ENCODE assay signal across 25 mouse cellular contexts in genomic region chr13:101678984-101679383, GRCm38 (mm10).
DNase-seq lines count a peak whose midpoint lies in the region; ATAC-seq lines count a peak whose summit lies in the region.
"Had no signal": no experiment of that assay in that cellular context is flagged by ENCODE, and none has a peak within 500 bp of the region (broad histone marks: within the 10 kb centered on the region; RNA-seq: fewer than 3 reads in every experiment).

No protein-coding gene starts in this region.

- no peak overlapping the region for H3K4me2 ChIP-seq in midbrain, embryonic 11.5 days
- H3K4me2 ChIP-seq in midbrain, embryonic 13.5 days (replicated peaks): no peak overlapping the region
- no peak overlapping the region for H3K4me2 ChIP-seq in liver, embryonic 13.5 days
- H3K4me2 ChIP-seq in liver, embryonic 16.5 days (ENCODE audit: low read depth, low read length): no peak overlapping the region
- H3K4me2 ChIP-seq in hindbrain, embryonic 13.5 days: no peak overlapping the region
- H3K4me2 ChIP-seq: forebrain, embryonic 13.5 days; heart, embryonic 13.5 days; hindbrain, embryonic 12.5 days had no signal

- H3K4me1 ChIP-seq in midbrain, embryonic 11.5 days (ENCODE audit: control insufficient read depth, insufficient read depth, low read length): no peaks in the 10 kb centered on the region
- H3K4me1 ChIP-seq in midbrain, embryonic 13.5 days (replicated peaks): no peaks in the 10 kb centered on the region
- H3K4me1 ChIP-seq in liver, embryonic 13.5 days (replicated peaks): peaks cover 23% of the 10 kb centered on the region
- H3K4me1 ChIP-seq in liver, embryonic 16.5 days (ENCODE audit: control insufficient read depth, low read depth, low read length): peaks cover 5% of the 10 kb centered on the region
- no peaks in the 10 kb centered on the region for H3K4me1 ChIP-seq in hindbrain, embryonic 13.5 days (replicated peaks)
- H3K4me1 ChIP-seq: forebrain, embryonic 10.5 days; forebrain, embryonic 13.5 days; heart, embryonic 10.5 days; heart, embryonic 13.5 days; hindbrain, embryonic 12.5 days had no signal

- no peak overlapping the region for H3K4me3 ChIP-seq in midbrain, embryonic 11.5 days (ENCODE audit: low read depth, low read length)
- H3K4me3 ChIP-seq in midbrain, embryonic 13.5 days (replicated peaks): no peak overlapping the region
- H3K4me3 ChIP-seq in liver, embryonic 13.5 days (replicated peaks): no peak overlapping the region
- no peak overlapping the region for H3K4me3 ChIP-seq in liver, embryonic 16.5 days (ENCODE audit: low read depth, low read length)
- no peak overlapping the region for H3K4me3 ChIP-seq in hindbrain, embryonic 13.5 days
- H3K4me3 ChIP-seq: forebrain, embryonic 10.5 days; forebrain, embryonic 13.5 days; gastrocnemius, adult 2 months; heart, adult 2 months; heart, embryonic 10.5 days; heart, embryonic 13.5 days; hindbrain, embryonic 12.5 days had no signal

- no peaks in the 10 kb centered on the region for H3K9me3 ChIP-seq in midbrain, embryonic 11.5 days (ENCODE audit: control insufficient read depth, low read length)
- no peaks in the 10 kb centered on the region for H3K9me3 ChIP-seq in midbrain, embryonic 13.5 days
- no peaks in the 10 kb centered on the region for H3K9me3 ChIP-seq in liver, embryonic 13.5 days (replicated peaks)
- no peaks in the 10 kb centered on the region for H3K9me3 ChIP-seq in liver, embryonic 16.5 days (replicated peaks; ENCODE audit: control insufficient read depth, low read length)
- H3K9me3 ChIP-seq in hindbrain, embryonic 13.5 days: no peaks in the 10 kb centered on the region
- H3K9me3 ChIP-seq: forebrain, embryonic 10.5 days; forebrain, embryonic 13.5 days; heart, embryonic 10.5 days; heart, embryonic 13.5 days; hindbrain, embryonic 12.5 days had no signal

- H3K36me3 ChIP-seq in midbrain, embryonic 11.5 days (ENCODE audit: control insufficient read depth, insufficient read depth, low read length): no peaks in the 10 kb centered on the region
- H3K36me3 ChIP-seq in midbrain, embryonic 13.5 days: peaks cover 18% of the 10 kb centered on the region
- peaks cover 27% of the 10 kb centered on the region for H3K36me3 ChIP-seq in liver, embryonic 13.5 days
- peaks cover 16% of the 10 kb centered on the region for H3K36me3 ChIP-seq in liver, embryonic 16.5 days (ENCODE audit: control insufficient read depth, insufficient read depth)
- peaks cover 20% of the 10 kb centered on the region for H3K36me3 ChIP-seq in hindbrain, embryonic 13.5 days

- 85% methylated on average over 1 of the region's 1 CpGs for WGBS in midbrain, embryonic 11.5 days
- WGBS in midbrain, embryonic 13.5 days: 90% methylated on average over 1 of the region's 1 CpGs
- WGBS in liver, embryonic 13.5 days (ENCODE audit: insufficient replicate concordance): 16% methylated on average over 1 of the region's 1 CpGs
- WGBS in liver, embryonic 16.5 days (ENCODE audit: insufficient replicate concordance): 27% methylated on average over 1 of the region's 1 CpGs
- WGBS in hindbrain, embryonic 13.5 days: 97% methylated on average over 1 of the region's 1 CpGs

- H3K27me3 ChIP-seq in midbrain, embryonic 11.5 days (ENCODE audit: control insufficient read depth, insufficient read depth, low read length): no peaks in the 10 kb centered on the region
- H3K27me3 ChIP-seq in midbrain, embryonic 13.5 days: no peaks in the 10 kb centered on the region
- H3K27me3 ChIP-seq in liver, embryonic 13.5 days: no peaks in the 10 kb centered on the region
- no peaks in the 10 kb centered on the region for H3K27me3 ChIP-seq in liver, embryonic 16.5 days (ENCODE audit: control insufficient read depth, insufficient read depth, low read depth, low read length)
- no peaks in the 10 kb centered on the region for H3K27me3 ChIP-seq in hindbrain, embryonic 13.5 days
- H3K27me3 ChIP-seq: forebrain, embryonic 13.5 days; heart, embryonic 13.5 days; hindbrain, embryonic 12.5 days had no signal

- DNase-seq in midbrain, embryonic 11.5 days (ENCODE audit: low spot score, missing footprints): peak; percentile 39
- DNase-seq in liver, embryonic 13.5 days: no peak
- DNase-seq in left cerebral cortex, adult 8-10 months (ENCODE audit: low spot score in 2 of 2): no peak
- DNase-seq in adrenal gland, adult 2 months: no peak
- DNase-seq: adrenal gland, postnatal 10 days; adrenal gland, postnatal 36 days; cerebellum, adult 18-20 months; cerebellum, adult 9-10 months; cerebellum, postnatal 14 days; gastrocnemius, adult 2 months; gastrocnemius, postnatal 14 days; heart, adult 2 months had no signal

- H3K27ac ChIP-seq in midbrain, embryonic 11.5 days (ENCODE audit: low read depth, low read length): no peak overlapping the region
- no peak overlapping the region for H3K27ac ChIP-seq in midbrain, embryonic 13.5 days
- H3K27ac ChIP-seq in liver, embryonic 13.5 days: peak overlapping the region; percentile 40; the same call in 1 of the 2 replicates
- no peak overlapping the region for H3K27ac ChIP-seq in liver, embryonic 16.5 days (ENCODE audit: low read length)
- no peak overlapping the region for H3K27ac ChIP-seq in hindbrain, embryonic 13.5 days
- H3K27ac ChIP-seq: forebrain, embryonic 10.5 days; forebrain, embryonic 13.5 days; gastrocnemius, adult 2 months; heart, adult 2 months; heart, embryonic 10.5 days; heart, embryonic 13.5 days; hindbrain, embryonic 12.5 days had no signal

- ATAC-seq in midbrain, embryonic 11.5 days (ENCODE audit: low FRiP score): no peak
- no peak for ATAC-seq in midbrain, embryonic 13.5 days
- peak; percentile 81 for ATAC-seq in liver, embryonic 13.5 days (ENCODE audit: low read depth)
- ATAC-seq in liver, embryonic 16.5 days (ENCODE audit: low read depth): peak; percentile 62
- ATAC-seq in megakaryocyte-erythroid progenitor cell, adult 5-6 weeks (replicated peaks; ENCODE audit: low FRiP score, low TSS enrichment, poor library complexity, severe bottlenecking): peak; percentile 75
- no peak for ATAC-seq in hindbrain, embryonic 13.5 days (ENCODE audit: low FRiP score)
- ATAC-seq: activated CD4-positive, CD25-positive, alpha-beta regulatory T cell, adult 4 months; CD4-positive, CD25-positive, alpha-beta regulatory T cell, adult 4 months; forebrain, embryonic 13.5 days; forebrain, embryonic 16.5 days; hindbrain, embryonic 16.5 days had no signal

- H3K9ac ChIP-seq in midbrain, embryonic 11.5 days (ENCODE audit: low read length): no peak overlapping the region
- H3K9ac ChIP-seq in midbrain, embryonic 13.5 days (replicated peaks): no peak overlapping the region
- H3K9ac ChIP-seq in liver, embryonic 13.5 days: no peak overlapping the region
- no peak overlapping the region for H3K9ac ChIP-seq in liver, embryonic 16.5 days (ENCODE audit: low read depth, low read length)
- no peak overlapping the region for H3K9ac ChIP-seq in hindbrain, embryonic 13.5 days
- H3K9ac ChIP-seq: forebrain, embryonic 13.5 days; heart, embryonic 13.5 days; hindbrain, embryonic 12.5 days had no signal

Comparison
In these comparisons a context has a peak if more than half of its experiments do, and no peak if none do; other contexts are left out.
1. ATAC-seq: peak in liver, embryonic 13.5 days (single experiment), liver, embryonic 16.5 days (single experiment) and megakaryocyte-erythroid progenitor cell, adult 5-6 weeks (single experiment); none in midbrain, embryonic 11.5 days (single experiment), midbrain, embryonic 13.5 days (single experiment) and hindbrain, embryonic 13.5 days (single experiment).